Mouse (Mus musculus) layer of hippocampus, postnatal 25 days (tissue): Measurements from ENCODE around the gene Dph1. TPM values are rescaled to one million over a fixed set of nuclear protein-coding genes. Genes with fewer than 3 reads are reported as not detected.

Experiments used
- DNase-seq, 2 experiments: peaks; one replicate each; pipeline ENCODE4 v3.0.0; 2022; ENCODE audit warnings: mixed read lengths in 2 of 2, low spot score in 1 of 2; ENCODE audit errors: extremely low spot score in 1 of 2
- total RNA-seq, 2 experiments: library from RNA; stranded (reverse); gene quantifications; 2 replicates each; pipeline ENCODE4 v1.2.3; 2021

Gene Dph1
- 10 to 100 TPM; 35.4 to 36.1 TPM for total RNA-seq

DNA sequence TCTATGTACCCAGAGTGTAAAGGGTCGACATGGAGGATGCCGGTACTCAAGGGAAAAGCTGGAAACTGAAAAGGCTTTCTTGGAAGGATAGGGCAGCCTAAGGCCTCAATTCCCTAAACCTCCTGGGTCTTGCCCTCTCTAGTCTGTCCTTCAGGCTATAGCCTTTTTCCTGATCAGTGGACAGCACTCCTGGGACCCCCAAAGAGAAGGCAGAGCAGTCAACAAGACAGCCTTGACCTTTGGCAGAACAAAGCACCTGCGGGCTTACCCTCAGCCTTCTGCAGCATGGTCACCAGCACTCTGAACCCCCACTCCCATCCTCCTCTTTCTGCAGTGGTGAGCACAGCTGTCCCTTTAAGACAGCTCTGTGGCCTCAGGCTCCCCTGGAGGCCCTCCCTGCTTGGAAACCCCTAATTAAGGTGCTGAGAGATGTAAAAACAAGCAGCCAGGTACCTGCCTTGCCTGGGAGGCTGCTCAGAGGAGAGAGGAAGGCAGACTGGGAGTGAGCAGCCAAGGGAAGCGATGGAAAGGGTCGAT is at the start of gene Dph1:
Gene Dph1 (minus strand): TSS at position 337 of the 537 bp plus-strand sequence.
- DNase-seq = no peak

DNA sequence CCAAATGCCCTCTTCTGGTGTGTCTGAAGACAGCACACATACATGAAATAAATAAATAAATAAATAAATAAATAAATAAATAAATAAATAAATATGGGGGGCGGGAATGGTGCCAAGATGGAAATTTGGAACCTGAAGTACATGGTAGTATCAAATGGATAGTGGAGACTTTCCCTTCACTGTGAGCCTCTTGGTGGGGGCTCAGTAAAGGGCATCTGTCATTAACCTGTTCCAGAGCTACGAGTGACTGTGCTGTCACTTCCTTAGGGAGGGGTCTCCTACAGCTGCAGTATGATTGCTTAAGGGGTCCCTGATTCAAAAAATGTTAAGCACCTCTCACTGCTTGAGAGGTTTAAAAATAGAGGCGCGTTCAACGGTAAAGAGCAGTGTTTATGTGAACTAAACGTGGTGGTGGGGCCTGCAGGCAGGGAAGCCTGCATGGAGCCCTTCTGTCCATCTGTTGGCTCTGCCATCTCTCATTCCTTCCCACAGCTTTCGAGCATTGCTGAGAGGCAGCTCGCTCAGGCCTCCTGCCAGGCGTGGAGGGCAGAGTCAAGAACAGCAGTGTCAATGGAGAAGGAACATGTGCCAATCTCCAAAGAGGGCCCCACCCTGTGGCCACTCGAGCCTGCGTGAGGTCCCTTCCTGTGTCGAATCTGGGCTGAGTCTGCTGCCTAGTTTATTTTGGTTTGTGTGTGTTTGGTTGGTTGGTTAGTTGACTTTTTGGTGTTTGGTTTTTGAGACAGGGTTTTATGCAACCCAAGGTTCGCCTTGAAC is 49.3 kb upstream of the Dph1 start:
- no peak for DNase-seq

DNA sequence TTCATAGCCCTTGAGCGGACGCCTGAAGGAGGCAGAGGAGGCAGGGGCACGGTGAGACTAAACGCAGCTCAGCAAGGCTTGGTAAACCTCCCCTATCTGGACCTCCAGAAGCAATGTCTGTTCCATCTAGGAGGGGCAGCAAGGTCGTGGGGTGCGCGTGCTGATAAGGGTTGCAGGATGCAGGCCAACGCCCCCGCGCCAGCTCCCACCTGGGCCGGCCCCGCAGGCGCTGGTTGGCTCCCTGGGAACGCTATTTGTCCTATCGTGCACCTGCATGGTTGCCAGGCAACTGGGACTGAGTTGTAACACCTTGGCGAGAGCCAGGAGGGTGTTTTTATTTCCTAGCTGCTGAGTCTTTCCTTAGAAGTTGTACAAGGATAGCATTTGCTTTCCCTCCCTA is 43.7 kb upstream of the Dph1 start:
- no peak for DNase-seq

DNA sequence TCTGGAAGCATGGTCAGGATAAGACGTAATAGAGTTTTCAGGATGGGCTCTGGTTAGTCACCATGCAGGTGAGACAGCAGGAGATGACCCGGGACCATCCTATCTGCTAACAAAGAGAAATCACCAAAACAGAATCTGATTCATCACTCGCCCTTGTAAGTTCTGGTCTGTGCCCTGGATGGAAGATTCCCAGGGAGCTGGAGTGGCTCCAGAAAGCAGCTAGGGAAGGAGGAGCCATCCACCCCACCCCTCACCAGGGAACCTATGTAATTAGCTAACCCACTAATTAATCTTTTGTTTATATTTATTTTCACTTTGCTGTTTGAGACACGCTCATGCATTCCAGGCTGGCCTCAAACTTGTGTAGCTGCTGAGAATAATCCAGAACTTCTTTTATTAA is 41.4 kb upstream of the Dph1 start:
- no peak for DNase-seq

DNA sequence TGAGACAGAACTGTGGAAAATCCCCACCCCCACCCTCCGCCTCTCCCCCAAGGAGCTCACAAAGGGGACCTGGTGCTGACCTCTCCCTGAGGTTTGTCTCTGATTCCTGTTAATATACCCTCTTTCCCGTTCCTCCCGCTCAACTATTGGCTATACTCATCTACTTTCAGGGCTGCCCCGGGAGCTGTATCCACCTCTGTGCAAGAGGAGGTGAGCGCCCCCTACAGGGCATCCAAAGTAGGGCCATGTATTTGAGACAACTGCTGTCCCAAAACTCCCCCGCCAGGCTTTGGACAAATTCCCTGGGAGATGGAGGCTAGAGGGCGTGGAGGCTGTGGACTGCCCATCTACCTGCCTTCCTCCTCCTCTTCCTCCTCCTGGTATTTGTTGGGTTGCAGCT is 40.7 kb upstream of the Dph1 start:
- peak in 1 of 2 experiments; percentile 71 for DNase-seq

DNA sequence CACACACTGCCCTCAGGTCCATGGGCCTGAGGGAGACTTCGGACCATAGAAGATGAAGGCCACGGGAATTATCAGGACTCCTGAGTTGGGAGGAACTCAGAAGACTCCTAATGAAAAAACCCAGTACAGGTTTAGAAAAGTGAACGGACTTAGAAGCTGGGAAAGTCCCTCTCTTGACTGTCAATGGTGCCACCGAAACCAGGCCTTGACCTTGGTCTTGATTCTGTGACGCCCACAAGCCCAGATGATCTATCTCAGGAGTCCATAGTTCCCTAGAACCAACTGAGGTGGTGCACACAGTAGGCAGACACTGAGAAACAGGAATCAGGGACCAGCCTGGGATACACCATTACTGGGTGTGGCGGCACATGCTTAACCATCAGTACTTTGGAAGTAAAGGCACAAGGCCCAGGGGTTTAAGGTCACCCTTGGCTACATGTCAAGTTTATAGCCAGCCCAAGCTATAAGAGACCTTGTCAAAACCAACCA is 39.3 kb upstream of the Dph1 start:
- DNase-seq = no peak

DNA sequence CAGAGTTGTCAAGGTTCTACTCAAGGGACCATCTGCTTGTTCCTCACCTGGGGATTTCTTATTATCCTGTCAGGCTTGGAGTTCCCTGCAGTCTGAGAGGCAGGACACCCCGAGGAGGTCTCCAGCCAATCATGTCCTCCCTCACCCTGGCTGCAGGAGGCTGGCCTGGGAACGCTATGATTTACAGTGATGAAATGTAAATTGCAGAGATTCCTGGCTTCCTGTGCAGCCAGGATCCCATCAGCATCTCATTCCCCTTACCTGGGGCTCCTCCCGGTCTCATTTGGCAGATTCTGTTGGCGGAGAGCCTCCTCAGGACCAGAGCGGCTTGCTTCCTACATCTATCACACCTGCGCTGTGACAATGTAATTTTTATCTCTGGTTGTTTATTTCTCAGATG is 38.2 kb upstream of the Dph1 start:
- no peak for DNase-seq

DNA sequence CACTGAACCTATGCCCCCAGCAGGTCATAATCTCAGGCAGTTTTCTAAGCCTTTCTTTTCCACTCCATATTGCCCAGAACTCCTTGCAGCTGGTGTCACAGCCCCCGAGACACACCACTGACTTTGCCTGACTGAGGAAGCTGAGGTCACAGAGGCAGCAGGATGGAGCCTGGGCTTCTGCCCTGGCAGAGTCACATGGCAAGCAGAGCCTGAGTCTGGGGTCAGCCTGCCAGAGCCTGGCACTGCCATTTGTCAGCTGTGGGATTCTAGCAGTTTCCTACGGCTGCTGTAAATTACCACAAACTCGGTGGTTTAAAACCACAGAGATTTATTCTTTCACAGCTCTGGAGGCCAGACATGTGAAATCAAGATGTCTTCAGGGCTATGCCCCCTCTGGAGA is 36.6 kb upstream of the Dph1 start:
- no peak for DNase-seq

DNA sequence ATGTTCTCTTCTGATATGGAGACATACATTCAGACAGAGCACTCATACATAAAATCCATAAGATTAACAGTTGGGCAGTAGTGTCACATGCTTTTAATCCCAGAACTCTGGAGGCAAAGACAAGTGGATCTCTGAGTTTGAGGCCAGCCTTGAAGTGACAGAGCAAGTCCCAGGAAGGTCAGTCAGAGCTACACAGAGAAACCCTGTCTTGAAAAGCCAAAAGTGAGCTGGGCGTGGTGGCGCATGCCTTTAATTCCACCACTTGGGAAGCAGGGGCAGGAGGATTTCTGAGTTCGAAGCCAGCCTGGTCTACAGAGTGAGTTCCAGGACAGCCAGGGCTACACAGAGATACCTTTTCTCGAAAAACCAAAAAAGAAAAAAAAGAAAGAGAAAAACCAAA is 33.8 kb upstream of the Dph1 start:
- no peak for DNase-seq

DNA sequence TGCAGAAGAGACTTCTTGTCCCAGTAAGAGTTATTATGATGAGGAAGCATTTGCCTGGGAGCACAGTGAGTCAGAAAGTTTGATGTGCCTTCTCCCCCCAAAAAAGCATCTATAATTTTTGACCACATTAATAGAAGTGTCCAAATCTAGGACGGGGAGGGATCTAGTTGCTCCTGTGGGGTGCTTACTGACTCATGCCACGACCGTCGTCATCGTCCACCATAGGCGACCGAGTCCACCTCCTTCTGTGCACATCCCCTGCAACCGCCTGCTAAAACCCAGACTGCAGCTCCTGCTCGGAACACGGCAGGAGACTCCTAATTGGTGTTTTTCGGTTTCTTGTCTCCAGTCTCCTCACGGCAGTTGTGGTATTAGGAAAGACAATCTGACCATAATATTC is 33.0 kb upstream of the Dph1 start:
- DNase-seq = no peak

DNA sequence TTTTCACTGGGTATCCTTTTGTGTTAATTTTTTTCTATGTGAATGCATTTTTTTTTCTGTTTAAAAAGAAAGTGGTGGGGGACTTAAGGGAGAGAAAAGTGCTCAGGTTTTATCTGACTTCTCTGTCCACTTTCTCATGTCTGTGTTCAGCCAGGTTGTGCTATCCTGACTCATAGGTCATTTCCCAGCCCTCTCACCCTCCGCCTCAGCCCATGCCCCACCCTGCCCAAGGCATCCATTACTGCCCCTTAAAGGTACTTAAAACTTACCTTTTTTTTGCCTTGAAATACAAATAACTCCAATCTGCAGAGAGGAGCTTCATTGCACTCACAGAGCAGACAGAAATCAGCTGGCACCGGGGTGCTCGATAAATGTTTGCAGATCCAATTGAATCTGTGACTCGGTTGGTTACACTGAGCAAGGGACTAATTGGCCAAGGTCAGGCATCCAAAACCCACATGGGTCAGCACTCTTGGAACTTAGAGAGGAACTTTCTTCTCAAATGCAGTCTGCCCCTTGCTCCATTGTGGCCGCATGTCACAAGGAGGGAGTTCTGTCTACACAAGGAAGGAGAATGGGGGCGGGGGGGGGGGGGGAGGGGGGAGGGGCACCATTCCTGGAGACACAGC is 29.6 kb upstream of the Dph1 start:
- DNase-seq = no peak

DNA sequence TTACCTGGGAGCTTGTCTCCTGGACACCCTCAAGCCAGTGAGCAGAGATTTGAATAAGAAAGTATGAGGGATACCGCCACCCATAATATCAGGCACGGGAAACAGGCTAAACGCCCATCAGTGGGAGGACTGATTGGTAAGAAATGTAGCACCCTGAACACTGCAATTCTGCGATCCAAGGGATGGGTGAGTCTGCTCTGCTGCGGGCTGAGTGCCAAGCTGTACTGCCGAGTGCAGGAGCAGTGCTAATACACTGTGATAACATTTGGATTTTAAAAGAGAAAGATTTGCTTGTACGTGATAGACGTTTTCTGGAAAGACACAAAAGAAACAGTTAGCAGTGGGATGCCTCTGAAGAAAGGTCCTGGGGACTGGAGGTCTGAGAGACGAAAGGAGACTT is 29.1 kb upstream of the Dph1 start:
- peak in 1 of 2 experiments; percentile 65 for DNase-seq

DNA sequence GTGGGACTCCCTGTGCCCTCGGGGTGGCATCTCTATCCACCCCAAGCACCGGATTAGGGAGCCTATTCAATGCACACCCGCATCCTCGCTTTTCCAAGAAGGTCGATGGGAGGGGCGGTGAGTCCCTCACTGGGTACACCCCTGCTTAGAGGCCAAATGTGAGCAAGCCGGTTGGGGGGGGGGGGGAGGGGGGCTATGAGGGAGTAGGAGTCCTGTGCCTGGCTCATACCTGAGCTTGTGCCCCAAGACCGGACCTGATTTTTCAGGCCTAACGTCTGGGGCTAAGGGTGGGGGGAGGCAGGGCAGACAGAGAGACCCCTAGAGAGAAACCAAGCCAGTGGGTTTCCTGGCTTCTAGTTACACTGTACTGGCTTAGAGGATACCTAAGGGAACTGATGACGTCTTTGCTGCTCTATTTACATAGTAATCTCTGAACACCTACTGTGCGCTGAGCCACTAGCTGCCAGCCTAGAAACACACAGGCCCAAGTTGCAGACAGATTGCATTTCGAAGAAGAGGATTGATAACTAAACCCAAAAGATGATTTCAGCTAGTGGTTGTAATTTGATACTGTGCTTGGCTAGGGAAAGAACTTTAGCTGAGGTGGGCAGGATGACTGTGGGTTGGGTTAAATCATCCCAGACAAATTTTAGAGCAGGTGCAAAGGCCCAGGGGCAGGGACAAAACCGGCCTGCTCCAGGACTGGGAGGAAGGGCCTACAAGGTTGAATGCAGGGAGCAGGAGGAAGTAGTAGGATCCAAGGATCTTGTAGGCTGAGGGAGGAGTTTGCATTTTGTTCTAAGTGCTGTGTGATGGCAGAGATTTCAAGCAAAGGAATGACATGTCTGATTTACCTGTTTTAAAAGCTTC is 23.3 kb upstream of the Dph1 start:
- DNase-seq = no peak

DNA sequence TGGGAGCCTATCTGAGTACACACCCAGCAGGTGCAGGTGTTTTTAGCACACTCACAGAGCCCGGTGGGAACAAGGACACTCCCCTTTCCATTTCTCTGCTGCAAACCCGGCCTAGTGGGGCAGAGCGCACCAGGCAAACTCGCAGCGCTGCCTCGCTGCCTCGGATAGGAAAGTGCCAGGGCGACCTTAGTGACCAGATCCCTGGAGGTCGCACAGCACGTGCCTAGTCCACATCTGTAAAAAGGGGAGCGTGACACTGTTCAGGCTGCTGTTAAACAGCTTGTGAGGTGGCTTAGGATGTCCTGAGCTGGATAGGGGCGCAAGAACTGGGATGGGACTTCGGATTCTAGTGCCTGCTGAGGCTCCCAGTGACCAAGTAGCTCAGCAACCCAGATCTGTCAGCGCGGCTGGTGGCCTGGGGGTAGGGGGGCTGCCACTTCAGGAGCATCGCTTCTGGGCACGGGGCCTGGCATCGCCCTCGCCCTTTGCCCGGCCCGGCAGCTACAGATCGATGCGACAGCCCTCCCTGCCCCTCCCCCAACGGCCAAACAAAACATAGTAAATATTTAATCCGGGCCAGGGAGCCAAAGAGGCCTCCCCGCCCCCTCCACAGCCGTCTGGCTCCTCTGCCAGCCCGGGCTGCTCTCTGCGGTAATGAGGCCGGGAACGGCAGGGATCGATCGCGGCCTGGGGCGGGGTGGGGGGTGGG is 22.5 kb upstream of the Dph1 start:
- no peak for DNase-seq

DNA sequence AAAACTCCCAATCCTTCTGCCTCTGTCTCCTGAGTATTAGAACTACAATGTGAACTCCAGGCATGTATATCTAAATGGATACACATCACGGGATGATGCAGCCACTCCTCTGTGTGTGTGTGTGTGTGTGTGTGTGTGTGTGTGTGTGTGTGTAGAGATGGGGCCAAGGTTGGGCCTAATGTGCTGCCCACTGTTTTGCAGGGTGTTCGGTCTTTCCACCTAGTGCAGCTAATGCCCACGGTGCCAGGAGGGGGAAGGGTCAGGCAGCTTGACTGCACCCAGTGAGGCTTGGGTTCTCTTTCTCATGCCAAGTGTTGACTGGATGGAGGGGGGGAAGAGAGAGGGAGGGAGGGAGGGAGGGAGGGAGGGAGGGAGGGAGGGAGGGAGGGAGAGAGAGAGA is 21.8 kb upstream of the Dph1 start:
- DNase-seq = no peak

DNA sequence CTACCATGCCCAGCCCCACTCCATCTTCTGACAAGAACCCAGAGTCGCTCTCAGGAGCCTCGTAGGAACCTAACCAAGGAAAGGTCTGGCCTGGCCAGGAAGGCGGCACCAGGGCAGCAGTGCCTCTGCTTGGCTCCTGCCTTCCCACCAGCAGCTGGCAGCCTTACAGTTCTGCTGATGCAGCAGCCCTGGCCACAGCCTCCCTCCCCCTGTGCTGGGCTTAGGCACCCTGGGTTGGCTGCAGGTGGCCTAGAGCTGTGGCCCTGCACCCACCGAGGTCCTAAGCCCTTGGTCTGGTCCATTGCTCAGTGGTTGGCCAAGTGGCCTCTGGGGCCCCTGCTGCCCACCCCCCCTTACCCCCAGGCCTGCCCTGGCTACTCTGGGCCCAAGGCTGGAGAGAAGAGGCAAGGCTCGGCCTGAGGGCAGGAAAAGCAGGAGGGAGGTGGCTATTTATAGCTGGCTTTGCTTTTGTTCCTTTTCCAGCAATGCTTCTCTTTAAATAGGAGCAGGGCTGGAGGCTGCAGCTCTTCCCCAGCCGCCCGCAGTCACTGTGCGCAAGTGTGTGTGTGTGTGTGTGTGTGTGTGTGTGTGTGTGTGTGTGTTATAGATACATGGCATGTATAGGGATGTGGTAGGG is 21.1 kb upstream of the Dph1 start:
- no peak for DNase-seq

DNA sequence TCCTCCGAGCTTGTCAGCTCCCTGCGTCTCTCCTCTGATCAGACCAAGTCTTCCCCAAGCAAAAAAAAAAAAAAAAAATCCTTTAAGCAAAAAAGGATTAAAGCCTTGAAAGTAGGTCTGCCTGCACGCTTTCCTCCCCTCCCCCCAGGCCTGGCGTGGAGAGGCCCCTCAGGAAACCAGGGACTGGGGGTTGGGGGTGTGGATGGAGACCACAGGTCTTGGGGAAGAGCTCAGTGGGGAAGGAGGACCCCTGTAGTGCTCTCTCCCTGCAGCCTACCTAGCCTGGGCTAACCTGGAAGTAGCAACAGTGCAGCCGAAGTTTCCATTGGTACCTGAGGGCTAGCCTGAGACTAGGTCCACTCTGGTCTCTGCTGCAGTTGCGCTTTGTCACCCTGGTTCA is 19.7 kb upstream of the Dph1 start:
- DNase-seq = no peak

DNA sequence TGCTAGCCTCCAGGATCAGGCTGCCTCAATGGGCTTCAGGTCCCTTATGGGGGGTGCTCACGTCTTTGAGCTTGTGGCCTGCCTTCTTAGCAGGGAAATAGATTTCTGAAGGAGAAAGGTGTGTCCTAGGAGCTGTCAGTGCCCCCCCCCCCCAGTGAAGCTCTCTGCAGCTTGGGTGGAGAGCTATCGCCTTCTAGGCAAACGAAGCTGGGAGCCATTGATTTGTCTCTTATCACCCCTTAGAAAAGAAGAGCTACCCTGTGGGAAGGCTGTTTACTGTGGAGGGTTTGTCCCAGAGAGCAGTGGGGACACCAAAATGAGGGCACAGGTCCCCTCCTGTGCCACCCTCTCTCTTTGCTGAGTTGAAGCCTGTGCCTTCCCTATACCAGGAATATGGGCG is 19.1 kb upstream of the Dph1 start:
- DNase-seq = no peak

DNA sequence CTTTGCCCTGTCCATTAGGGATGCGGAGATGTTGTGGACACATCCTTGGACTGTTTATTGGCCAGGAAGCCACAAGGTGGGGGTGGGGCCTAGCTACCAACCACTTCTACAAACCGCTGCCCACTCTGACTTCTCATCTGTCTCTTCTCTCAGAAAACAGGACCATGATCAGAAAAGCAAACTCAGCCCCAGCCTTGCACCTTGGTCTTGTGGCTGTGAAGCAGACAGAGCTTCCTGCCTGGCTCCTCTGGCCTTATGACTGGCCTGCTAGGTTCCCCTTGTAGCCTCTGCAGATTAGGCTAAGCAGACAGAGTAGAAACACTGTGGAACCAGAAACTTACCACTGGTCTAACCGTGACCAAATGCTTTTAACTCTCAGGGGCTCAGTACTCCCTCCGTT is 18.3 kb upstream of the Dph1 start:
- DNase-seq = no peak

DNA sequence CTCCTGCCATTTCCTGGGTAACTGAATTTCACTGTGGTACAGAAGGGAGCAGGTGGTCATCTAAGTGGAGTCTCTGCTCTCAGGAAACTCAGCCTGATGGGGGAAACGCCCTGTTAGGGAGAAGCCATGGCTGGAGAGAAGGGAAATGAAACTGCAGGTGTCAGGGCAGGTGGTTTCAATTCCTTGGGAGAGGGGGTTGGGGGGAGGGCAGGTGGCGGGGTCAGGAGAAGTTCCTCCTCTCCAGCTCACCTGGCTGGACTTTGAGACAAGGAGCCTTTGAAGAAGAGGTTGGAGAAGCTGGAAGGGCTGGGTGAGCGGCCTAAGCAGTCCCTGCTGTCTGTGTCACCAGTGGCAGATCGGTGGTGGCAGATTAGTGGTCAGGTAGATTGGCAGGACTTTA is 15.3 kb upstream of the Dph1 start:
- no peak for DNase-seq
